Mouse (Mus musculus): ENCODE results near the gene Olfr1095.

Gene Olfr1095

DNA sequence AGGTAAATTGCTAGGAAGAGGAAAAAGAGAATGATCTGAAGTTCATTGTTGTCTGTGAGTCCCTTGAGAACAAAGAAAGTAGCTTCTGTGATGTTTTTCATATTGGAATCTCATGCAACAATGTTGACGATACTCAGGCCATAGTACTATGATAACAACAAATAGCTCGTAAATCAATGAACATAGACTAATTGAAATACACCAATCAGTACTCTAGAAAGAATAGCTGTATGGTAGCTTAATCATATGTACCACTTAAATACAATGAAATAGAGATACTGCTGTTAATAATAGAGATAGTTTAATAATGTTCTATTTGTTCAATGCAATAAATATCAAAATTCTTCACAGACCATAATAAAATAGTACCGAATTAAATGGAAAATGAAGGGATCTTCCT, at the start of gene Olfr1095:
Gene Olfr1095, minus strand, starts transcription at position 101 of the 400 bp plus-strand sequence.
- DNase-seq (ENCODE audit: low spot score in 2 of 2), result no peak

DNA sequence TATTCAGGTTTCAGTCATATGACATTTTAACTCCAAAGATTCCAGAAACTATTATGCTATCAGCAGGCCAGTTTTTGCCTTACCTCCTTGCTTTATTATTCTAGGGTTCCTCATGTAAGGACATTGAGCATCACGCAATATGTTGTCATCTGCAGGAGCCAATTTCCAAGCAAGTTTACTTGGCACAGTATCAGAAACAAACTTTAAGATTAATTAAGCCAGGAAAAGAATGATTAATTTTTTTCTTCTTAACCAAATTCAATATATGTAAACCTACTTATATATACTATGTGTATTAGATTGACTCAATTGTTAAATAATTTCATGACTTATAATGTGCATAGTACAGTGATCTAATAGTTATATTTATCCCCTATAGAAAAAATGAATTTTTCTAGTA, 40.6 kb upstream of the Olfr1095 start, which contains the start of gene Olfr1097:
Gene Olfr1097, minus strand, starts transcription at position 101 of the 400 bp plus-strand sequence.
- no peak for DNase-seq (ENCODE audit: low spot score in 2 of 2)

DNA sequence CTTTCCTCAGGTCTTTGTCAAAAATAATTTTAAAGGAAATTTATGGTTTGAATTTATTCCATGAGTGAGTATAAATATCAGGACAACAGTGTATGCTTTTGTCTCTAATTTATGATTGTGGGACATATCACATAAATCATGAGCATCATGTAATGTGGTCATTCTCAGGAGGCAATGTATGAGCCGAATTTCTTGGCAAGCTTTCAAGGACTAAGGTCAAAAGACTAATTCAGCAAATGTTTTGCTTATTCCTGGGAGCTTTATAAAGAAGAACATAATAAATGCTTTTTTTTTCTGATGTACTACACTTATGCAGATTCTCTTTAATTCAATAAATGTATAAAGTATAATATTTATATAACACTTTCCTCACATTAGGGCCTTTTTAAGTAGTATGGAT, 23.2 kb upstream of the Olfr1095 start, which contains the start of gene Gm13723:
Gene Gm13723, minus strand, starts transcription at position 101 of the 400 bp plus-strand sequence.
- DNase-seq (ENCODE audit: low spot score in 2 of 2), result no peak

DNA sequence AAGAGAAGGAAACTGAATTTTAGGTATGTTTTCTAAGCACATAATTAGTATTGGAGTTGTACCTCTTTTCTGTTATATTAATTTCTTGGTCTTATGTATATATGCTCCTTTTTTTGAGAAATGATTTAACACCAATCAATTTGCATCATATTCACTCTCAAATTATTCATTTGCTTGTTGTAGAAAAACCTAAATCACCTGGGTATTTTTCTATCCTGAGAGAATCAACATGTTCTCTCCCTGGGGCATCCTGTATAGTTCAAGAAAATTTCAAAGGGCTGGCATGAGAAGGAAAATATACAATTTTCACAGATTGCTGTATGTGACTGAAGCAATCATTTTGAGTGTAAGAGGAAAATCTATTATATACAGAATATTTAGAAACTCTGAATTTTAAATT, 27.1 kb downstream of the Olfr1095 start, which contains the start of gene Olfr1094:
Gene Olfr1094, plus strand, starts transcription at position 301 of the 400 bp plus-strand sequence.
- DNase-seq (ENCODE audit: low spot score in 2 of 2), result no peak

DNA sequence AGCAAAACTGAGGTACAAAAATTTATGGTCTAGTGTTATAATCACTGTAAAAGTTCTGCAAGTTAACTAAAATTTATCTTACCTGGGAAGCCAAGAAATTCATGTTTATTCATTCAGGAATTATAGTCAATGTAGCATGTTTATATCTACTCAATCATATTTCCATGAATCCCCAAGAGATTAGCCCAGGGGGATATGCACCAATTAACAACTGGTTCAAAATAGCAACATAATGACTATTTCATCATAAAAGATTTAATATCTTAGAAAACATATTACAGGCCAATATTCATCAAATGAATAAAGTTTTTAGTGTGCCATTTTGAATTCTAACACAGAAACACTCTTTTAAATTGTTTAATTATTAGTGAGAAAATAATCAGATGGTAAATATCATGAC, 41.6 kb downstream of the Olfr1095 start, which contains the start of gene Olfr141:
Gene Olfr141, minus strand, starts transcription at position 101 of the 400 bp plus-strand sequence.
- DNase-seq (ENCODE audit: low spot score in 2 of 2), result no peak

Data from right cerebral cortex, postnatal 10 days (tissue).